Mouse (Mus musculus) midbrain, embryonic 10.5 days (tissue): ENCODE results near the gene Inpp4a. TPM values are rescaled to one million over a fixed set of nuclear protein-coding genes. Genes with fewer than 3 reads are reported as not detected.

Experiments used
- DNase-seq: peaks from one replicate; pipeline ENCODE4 v3.0.0-alpha.2; 2017; ENCODE audit warnings: low spot score
- H3K27ac ChIP-seq: fragments of 300-500 bp; sonication (generic); replicated peaks from 2 replicates; pipeline ENCODE4 v1.5.1; 2016; ENCODE audit warnings: mild to moderate bottlenecking
- H3K27me3 ChIP-seq: fragments of 300-500 bp; sonication (generic); 2 replicates; pipeline ENCODE4 v1.6.1; 2016; ENCODE audit warnings: low read depth, mild to moderate bottlenecking; ENCODE audit not compliant: poor library complexity, severe bottlenecking
- H3K36me3 ChIP-seq: fragments of 300-500 bp; sonication (generic); 2 replicates; pipeline ENCODE4 v1.6.1; 2016; ENCODE audit warnings: mild to moderate bottlenecking, moderate library complexity
- H3K4me1 ChIP-seq: fragments of 300-500 bp; sonication (generic); 2 replicates; pipeline ENCODE4 v1.6.1; 2016
- H3K4me3 ChIP-seq: fragments of 300-500 bp; sonication (generic); 2 replicates; pipeline ENCODE4 v1.5.1; 2016; ENCODE audit warnings: mild to moderate bottlenecking, moderate library complexity
- H3K9me3 ChIP-seq: fragments of 300-500 bp; sonication (generic); replicated peaks from 2 replicates; pipeline ENCODE4 v1.6.1; 2016; ENCODE audit warnings: mild to moderate bottlenecking
- WGBS: fragments of 180-500 bp; shearing (Covaris S2); methylation state at CpG from one replicate; pipeline ENCODE4 v1.1.7; 2016; 5-methylcytosine and 5-hydroxymethylcytosine counted together
- polyA plus RNA-seq: library from polyadenylated mRNA; unstranded; fragments of >200 nt; fragmentation: Nextera tagmentation; extraction: Ambion mirVana; gene quantifications from 2 replicates; pipeline ENCODE4 v1.2.1, GENCODE M21; 2016

Inpp4a gene
- polyA plus RNA-seq, 1 experiment from 2014 or later: 11.9 TPM

GRCm38 (mm10) chr1:37329132-37329531, 29.5 kb downstream of the Inpp4a start:
- no peak overlapping the region for H3K27ac ChIP-seq
- no peaks in the 10 kb centered on the region for H3K36me3 ChIP-seq
- H3K27me3 ChIP-seq: no peaks in the 10 kb centered on the region
- 89% methylated on average over 3 of the region's 3 CpGs for WGBS
- no peak for DNase-seq
- H3K4me1 ChIP-seq: peaks cover 4% of the 10 kb centered on the region; the same call in 1 of the 2 replicates
- H3K9me3 ChIP-seq: 0 out of 2 replicates have a peak, but pooled peaks cover 4% of the 10 kb centered on the region
- no peak overlapping the region for H3K4me3 ChIP-seq

DNA sequence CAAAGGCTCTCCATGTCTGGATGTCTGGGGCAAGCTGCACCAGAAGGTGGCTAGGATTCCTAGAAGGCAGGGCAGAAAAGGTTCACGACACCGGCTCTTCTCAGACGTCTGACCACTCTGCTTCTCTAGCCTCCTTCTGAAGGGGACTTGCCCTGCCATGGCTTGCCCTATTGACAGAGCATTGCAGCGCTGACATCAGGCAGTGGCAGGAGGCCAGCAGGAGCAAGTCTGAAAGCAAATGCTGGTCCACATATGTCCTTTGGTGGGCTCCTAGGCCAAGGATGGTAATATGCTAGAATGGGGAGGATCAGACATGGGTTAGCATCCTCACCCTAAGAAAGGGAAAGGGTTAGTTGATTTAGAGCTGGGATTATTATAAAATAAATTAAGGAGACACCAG, 30.2 kb downstream of the Inpp4a start:
- Histone ChIP-seq H3K27ac (no peak overlapping the region), H3K27me3 (no peaks in the 10 kb centered on the region), H3K4me1 (0 out of 2 replicates have a peak, but pooled peaks cover under 1% of the 10 kb centered on the region), H3K36me3 (no peaks in the 10 kb centered on the region), H3K9me3 (0 out of 2 replicates have a peak, but pooled peaks cover 4% of the 10 kb centered on the region), H3K4me3 (no peak overlapping the region)
- WGBS: 89% methylated on average over 4 of the region's 4 CpGs
- no peak for DNase-seq

- Histone ChIP-seq H3K36me3 (no peaks in the 10 kb centered on the region), H3K27ac (no peak overlapping the region), H3K27me3 (no peaks in the 10 kb centered on the region), H3K4me3 (no peak overlapping the region), H3K9me3 (0 out of 2 replicates have a peak, but pooled peaks cover 4% of the 10 kb centered on the region), H3K4me1 (no peaks in the 10 kb centered on the region)
- WGBS: 85% methylated on average over 3 of the region's 3 CpGs
- no peak for DNase-seq
Measured at GRCm38 (mm10) chr1:37332756-37333155, 33.1 kb downstream of the Inpp4a start.

DNA sequence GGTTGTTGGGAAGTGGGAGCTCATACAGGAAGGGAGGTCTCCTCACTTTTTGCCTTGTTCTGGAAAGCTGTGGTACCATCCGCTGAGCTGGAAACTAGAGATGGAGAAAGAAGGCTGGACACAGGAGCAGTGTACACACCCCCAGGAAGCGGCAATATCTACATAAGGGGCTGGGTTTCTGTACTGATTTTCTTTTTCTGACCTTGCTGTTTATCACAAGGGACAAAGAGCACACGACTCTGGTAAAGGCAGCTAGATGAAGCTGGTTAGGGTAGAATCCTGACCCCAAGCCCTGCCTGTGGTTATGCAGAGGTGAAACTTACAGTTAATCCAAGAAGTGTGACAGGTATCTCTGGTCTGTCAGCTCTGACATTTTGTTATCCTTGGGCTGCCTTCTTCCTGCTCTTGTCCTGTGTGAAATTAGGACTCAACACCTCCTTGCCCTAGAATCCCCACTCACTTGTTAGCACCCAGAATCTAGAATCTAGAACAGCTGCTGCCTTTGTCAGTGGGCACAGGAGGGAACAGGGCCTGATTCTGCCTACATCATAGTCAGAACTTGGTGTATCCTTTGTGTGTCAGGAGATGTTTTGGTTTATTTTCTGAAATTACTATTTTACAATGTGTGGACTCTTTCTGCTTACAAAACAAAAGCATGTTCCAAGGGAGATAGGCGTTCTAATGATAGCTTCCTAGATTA, 34.2 kb downstream of the Inpp4a start:
- H3K27ac ChIP-seq: no peak overlapping the region
- H3K4me3 ChIP-seq: no peak overlapping the region
- H3K27me3 ChIP-seq: no peaks in the 10 kb centered on the region
- no peak for DNase-seq
- H3K4me1 ChIP-seq: no peaks in the 10 kb centered on the region
- H3K36me3 ChIP-seq: no peaks in the 10 kb centered on the region
- H3K9me3 ChIP-seq: 0 out of 2 replicates have a peak, but pooled peaks cover 4% of the 10 kb centered on the region
- WGBS: 90% methylated on average over 4 of the region's 4 CpGs

DNA sequence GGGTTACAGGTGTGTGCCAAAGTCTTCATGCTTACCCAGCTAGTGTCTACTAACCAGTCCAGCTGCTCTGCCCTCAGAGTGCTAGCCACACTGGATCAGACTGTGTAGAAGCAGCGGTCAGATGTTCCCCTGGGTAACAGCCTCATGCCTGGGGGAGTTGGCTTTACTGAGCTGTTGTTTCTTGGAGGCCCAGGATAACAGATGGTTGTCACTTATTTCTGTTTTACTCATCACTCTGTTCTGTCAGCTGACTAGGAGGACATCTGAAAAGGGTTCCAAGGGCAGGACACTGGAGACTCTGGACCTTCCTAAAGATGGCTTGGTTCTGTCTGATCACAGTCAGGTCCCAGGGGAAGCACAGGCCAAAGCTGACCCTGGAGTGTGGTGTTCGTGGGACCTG, 36.4 kb downstream of the Inpp4a start:
- Histone ChIP-seq H3K36me3 (no peaks in the 10 kb centered on the region), H3K4me1 (no peaks in the 10 kb centered on the region), H3K9me3 (no peaks in the 10 kb centered on the region), H3K27me3 (no peaks in the 10 kb centered on the region), H3K4me3 (no peak overlapping the region), H3K27ac (no peak overlapping the region)
- DNase-seq: no peak
- 80% methylated on average over 2 of the region's 2 CpGs for WGBS

DNA sequence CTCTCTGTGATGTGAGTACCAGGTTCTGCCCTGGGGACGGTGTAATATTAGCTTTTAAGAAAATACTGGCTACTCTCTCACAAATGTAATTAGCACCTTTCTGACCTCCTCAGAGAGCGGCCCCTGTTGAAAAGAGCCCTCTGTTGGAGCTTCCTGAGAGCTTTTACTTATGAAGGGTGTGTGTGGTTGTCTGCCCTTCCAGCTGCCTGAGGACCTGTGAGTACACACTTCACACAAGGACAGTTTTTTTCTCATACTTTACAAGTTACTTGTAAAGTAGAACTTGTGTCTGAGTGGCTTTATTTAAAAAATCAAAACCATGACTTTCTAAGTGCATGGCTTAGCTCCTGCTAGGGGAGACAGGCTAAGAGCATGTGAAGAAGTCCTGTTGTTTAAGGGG, 37.1 kb downstream of the Inpp4a start:
- Histone ChIP-seq H3K27ac (no peak overlapping the region), H3K4me1 (no peaks in the 10 kb centered on the region), H3K27me3 (no peaks in the 10 kb centered on the region), H3K36me3 (no peaks in the 10 kb centered on the region), H3K4me3 (no peak overlapping the region), H3K9me3 (no peaks in the 10 kb centered on the region)
- 70% methylated on average over 2 of the region's 2 CpGs for WGBS
- no peak for DNase-seq

GRCm38 (mm10) chr1:37337273-37337672, 37.6 kb downstream of the Inpp4a start:
- no peak overlapping the region for H3K4me3 ChIP-seq
- 80% methylated on average over 9 of the region's 9 CpGs for WGBS

DNA sequence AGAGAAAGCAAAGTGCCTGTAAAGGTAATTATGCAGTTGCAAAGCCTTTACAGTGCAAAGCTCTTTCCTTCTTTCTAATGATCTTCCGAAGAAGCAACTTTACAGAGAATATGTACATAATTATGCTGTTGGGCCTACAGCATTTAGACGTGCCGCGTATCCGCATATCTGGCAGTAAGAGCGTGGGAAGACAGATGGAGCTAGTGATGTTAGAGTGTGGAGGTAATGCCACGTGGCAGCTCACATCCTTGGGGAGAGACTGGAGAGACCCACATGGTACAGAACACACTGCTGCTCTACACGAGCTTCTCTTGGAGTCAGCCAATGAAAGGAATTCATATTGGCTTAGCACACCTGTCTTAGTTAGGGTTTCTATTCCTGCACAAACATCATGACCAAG, 39.5 kb downstream of the Inpp4a start:
- DNase-seq: no peak
- H3K27ac ChIP-seq: no peak overlapping the region
- H3K9me3 ChIP-seq: no peaks in the 10 kb centered on the region
- no peaks in the 10 kb centered on the region for H3K4me1 ChIP-seq
- 89% methylated on average over 8 of the region's 8 CpGs for WGBS
- no peaks in the 10 kb centered on the region for H3K36me3 ChIP-seq
- no peaks in the 10 kb centered on the region for H3K27me3 ChIP-seq
- H3K4me3 ChIP-seq: no peak overlapping the region

More at GRCm38 (mm10) chr1:37337273-37337672, 37.6 kb downstream of the Inpp4a start:
- no peak for DNase-seq
- Histone ChIP-seq H3K27me3 (no peaks in the 10 kb centered on the region), H3K4me1 (no peaks in the 10 kb centered on the region), H3K36me3 (no peaks in the 10 kb centered on the region), H3K27ac (no peak overlapping the region), H3K9me3 (no peaks in the 10 kb centered on the region)

GRCm38 (mm10) chr1:37341347-37341746, 41.7 kb downstream of the Inpp4a start:
- WGBS: 79% methylated on average over 5 of the region's 5 CpGs
- H3K27me3 ChIP-seq: no peaks in the 10 kb centered on the region
- no peaks in the 10 kb centered on the region for H3K36me3 ChIP-seq
- DNase-seq: no peak
- H3K27ac ChIP-seq: no peak overlapping the region
- no peaks in the 10 kb centered on the region for H3K4me1 ChIP-seq
- no peaks in the 10 kb centered on the region for H3K9me3 ChIP-seq
- H3K4me3 ChIP-seq: no peak overlapping the region

DNA sequence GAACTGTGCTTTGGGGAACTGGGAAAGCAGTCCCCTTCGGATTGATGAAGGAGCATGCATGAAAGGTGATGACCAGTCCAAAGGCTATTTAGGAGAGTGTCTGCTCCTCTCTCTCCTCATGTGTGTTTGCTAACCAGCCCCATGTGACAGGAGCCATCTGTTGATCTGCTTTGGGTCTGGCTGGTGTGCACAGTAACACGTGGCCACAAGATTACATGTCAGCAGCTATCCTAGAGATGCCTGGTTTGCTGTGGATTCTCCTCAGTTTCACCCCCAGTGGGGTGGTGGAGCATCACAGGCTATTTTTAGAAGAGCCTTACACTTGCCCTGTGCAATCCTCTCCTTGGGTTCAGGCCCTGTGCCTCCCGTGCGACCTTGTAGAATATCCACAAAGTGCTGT, 42.2 kb downstream of the Inpp4a start:
- DNase-seq: no peak
- H3K27ac ChIP-seq: no peak overlapping the region
- H3K27me3 ChIP-seq: no peaks in the 10 kb centered on the region
- no peaks in the 10 kb centered on the region for H3K9me3 ChIP-seq
- no peaks in the 10 kb centered on the region for H3K4me1 ChIP-seq
- 85% methylated on average over 4 of the region's 4 CpGs for WGBS
- H3K4me3 ChIP-seq: no peak overlapping the region
- no peaks in the 10 kb centered on the region for H3K36me3 ChIP-seq

DNA sequence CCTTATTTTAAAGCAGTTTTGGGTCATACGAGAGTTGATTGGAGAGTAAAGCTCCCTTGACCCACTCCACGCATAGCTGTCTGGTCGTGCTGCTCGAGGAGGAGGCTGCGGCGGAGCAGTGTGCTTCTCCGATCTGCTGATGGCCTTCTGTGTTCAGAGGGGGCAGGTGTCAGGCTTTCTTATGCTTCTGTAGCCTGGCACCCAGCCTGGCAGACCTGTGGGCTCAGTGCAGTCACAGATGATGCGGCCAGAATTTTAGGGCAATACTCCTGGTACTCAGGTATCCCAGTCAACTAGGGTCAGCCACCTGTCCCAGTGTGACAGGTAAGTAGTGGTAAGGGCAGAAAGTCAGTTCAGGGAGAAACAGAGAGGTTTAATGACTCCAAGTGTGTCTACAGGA, 42.9 kb downstream of the Inpp4a start:
- H3K27me3 ChIP-seq: no peaks in the 10 kb centered on the region
- 94% methylated on average over 8 of the region's 8 CpGs for WGBS
- no peaks in the 10 kb centered on the region for H3K4me1 ChIP-seq
- H3K36me3 ChIP-seq: no peaks in the 10 kb centered on the region
- H3K27ac ChIP-seq: no peak overlapping the region
- no peak overlapping the region for H3K4me3 ChIP-seq
- no peaks in the 10 kb centered on the region for H3K9me3 ChIP-seq
- no peak for DNase-seq

DNA sequence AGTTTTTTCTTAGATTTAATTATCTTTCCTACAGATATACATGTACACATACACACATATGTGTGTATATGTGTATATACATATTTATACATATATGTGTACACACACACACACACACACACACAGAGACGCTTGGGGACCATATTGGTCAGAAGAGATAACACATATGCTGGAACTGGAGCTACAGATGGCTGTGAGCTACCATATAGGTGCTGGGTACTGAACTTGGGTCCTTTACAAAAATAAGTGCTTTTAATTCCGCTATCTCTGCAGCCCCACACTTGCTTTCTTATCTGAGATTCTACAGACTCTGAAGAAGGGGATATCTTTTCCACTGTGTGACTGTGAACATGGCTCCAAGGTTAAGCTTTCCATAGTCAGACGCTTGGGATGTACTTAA, 43.6 kb downstream of the Inpp4a start:
- 88% methylated on average over 3 of the region's 3 CpGs for WGBS
- no peak overlapping the region for H3K4me3 ChIP-seq
- DNase-seq: no peak
- H3K27ac ChIP-seq: no peak overlapping the region
- H3K4me1 ChIP-seq: no peaks in the 10 kb centered on the region
- H3K27me3 ChIP-seq: no peaks in the 10 kb centered on the region
- no peaks in the 10 kb centered on the region for H3K9me3 ChIP-seq
- H3K36me3 ChIP-seq: no peaks in the 10 kb centered on the region

GRCm38 (mm10) chr1:37344223-37344916, 44.7 kb downstream of the Inpp4a start:
- H3K27ac ChIP-seq: no peak overlapping the region
- no peaks in the 10 kb centered on the region for H3K27me3 ChIP-seq
- no peaks in the 10 kb centered on the region for H3K4me1 ChIP-seq
- no peaks in the 10 kb centered on the region for H3K36me3 ChIP-seq
- no peak overlapping the region for H3K4me3 ChIP-seq
- H3K9me3 ChIP-seq: no peaks in the 10 kb centered on the region
- DNase-seq: no peak
- WGBS: 87% methylated on average over 6 of the region's 6 CpGs
